Comparison of ENCODE assay signal across 10 mouse cellular contexts in the genomic region with DNA sequence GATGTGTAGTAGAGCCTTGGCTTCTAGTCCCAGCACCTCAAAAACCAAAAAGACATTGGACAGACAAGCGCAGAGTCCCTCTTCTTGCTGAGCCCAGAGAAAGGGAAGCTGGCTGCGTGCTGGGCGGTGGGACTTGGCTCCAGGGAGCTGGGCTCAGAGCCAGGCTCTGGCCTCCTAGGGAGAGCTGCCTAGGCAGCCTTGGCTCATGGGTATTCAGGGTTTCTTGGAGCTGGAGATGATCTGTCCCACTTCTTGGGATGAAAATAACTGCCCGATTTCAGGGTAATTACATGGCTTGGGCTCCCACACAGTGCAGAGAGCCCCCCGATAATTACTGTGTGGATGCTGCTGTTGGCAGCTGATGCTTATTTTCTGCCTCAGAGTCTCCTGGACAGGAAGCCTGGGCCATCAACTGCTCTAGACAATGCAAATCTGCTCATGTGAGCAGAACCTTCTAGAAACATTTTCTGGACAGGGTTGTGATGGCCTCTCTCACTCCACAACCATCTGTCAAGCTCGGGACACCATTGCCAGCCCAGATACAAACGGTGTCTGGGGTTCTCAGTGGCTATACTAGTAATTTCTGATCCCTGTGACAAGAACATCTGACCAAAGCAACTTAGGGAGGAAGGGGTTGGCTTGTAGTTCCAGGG. TPM values are rescaled to one million over a fixed set of nuclear protein-coding genes. Genes with fewer than 3 reads are reported as not detected.
A peak's percentile ranks its signal among the peaks of the same experiment; 100 is the strongest.
DNase-seq lines count a peak whose midpoint lies in the region; ATAC-seq and TF ChIP-seq lines count a peak whose summit lies in the region.
"Had no signal": no experiment of that assay in that cellular context is flagged by ENCODE, and none has a peak within 500 bp of the region (broad histone marks: within the 10 kb centered on the region; RNA-seq: fewer than 3 reads in every experiment).

No protein-coding gene starts in this region.

- H3K27ac ChIP-seq in hindbrain, embryonic 14.5 days: no peak overlapping the region
- no peak overlapping the region for H3K27ac ChIP-seq in hindbrain, embryonic 10.5 days
- peak overlapping the region; percentile 71 for H3K27ac ChIP-seq in kidney, adult 2 months (ENCODE audit: insufficient read depth, low read depth, low read length)
- H3K27ac ChIP-seq: midbrain, embryonic 12.5 days had no signal

- no peak overlapping the region for H3K9ac ChIP-seq in hindbrain, embryonic 14.5 days
- H3K9ac ChIP-seq: midbrain, embryonic 12.5 days had no signal

- peak; percentile 31; the same call in 1 of the 2 replicates for ATAC-seq in hindbrain, embryonic 14.5 days (ENCODE audit: low FRiP score)
- no peak for ATAC-seq in erythroid progenitor cell, adult 5-6 weeks (replicated peaks; ENCODE audit: low FRiP score, poor library complexity, severe bottlenecking)
- ATAC-seq: Patski had no signal

- peaks cover 4% of the 10 kb centered on the region; the same call in 1 of the 2 replicates for H3K4me1 ChIP-seq in hindbrain, embryonic 14.5 days (replicated peaks; ENCODE audit: control insufficient read depth, insufficient read depth, low read length)
- peaks cover 21% of the 10 kb centered on the region for H3K4me1 ChIP-seq in hindbrain, embryonic 10.5 days (replicated peaks)
- H3K4me1 ChIP-seq in kidney, adult 2 months (ENCODE audit: control insufficient read depth, insufficient read depth, low read length): peaks cover 20% of the 10 kb centered on the region

- TF ChIP-seq CTCF in kidney, adult 2 months (conservative IDR thresholded peaks at IDR 0.05; ENCODE audit: insufficient read depth, insufficient read length, low read depth, low read length): no peak

- no peak overlapping the region for H3K4me2 ChIP-seq in hindbrain, embryonic 14.5 days (replicated peaks)
- H3K4me2 ChIP-seq: midbrain, embryonic 12.5 days had no signal

- no peaks in the 10 kb centered on the region for H3K9me3 ChIP-seq in hindbrain, embryonic 14.5 days (ENCODE audit: control insufficient read depth, low read length)
- peaks cover 3% of the 10 kb centered on the region; the same call in 1 of the 2 replicates for H3K9me3 ChIP-seq in hindbrain, embryonic 10.5 days
- H3K9me3 ChIP-seq: midbrain, embryonic 12.5 days had no signal

- 79% methylated on average over 7 of the region's 7 CpGs for WGBS in hindbrain, embryonic 14.5 days
- WGBS in hindbrain, embryonic 10.5 days: 91% methylated on average over 7 of the region's 7 CpGs
- 41% methylated on average over 7 of the region's 7 CpGs for WGBS in kidney, adult 2 months

- no peak for DNase-seq in hindbrain, embryonic 14.5 days (ENCODE audit: low spot score)
- no peak for DNase-seq in hindbrain, embryonic 10.5 days (ENCODE audit: low spot score)
- DNase-seq in thymus, postnatal 4 days: peak; percentile 44
- no peak for DNase-seq in thymus, adult 18-20 months
- peak; percentile 86 for DNase-seq in kidney, adult 2 months
- DNase-seq in lung, postnatal 36 days: peak; percentile 62
- DNase-seq in embryo, embryonic 10 days (ENCODE audit: low spot score): no peak

- H3K4me3 ChIP-seq in hindbrain, embryonic 14.5 days (replicated peaks; ENCODE audit: low read length): no peak overlapping the region
- no peak overlapping the region for H3K4me3 ChIP-seq in hindbrain, embryonic 10.5 days
- H3K4me3 ChIP-seq in kidney, adult 2 months (ENCODE audit: insufficient read depth, low read depth, low read length): no peak overlapping the region
- H3K4me3 ChIP-seq: midbrain, embryonic 12.5 days had no signal

- no peaks in the 10 kb centered on the region for H3K36me3 ChIP-seq in hindbrain, embryonic 14.5 days (replicated peaks; ENCODE audit: control insufficient read depth, insufficient read depth)
- H3K36me3 ChIP-seq in hindbrain, embryonic 10.5 days: no peaks in the 10 kb centered on the region
- H3K36me3 ChIP-seq in kidney, adult 2 months (ENCODE audit: control insufficient read depth, insufficient read depth, low read length): no peaks in the 10 kb centered on the region
- H3K36me3 ChIP-seq: midbrain, embryonic 12.5 days had no signal

- no peak for TF ChIP-seq POLR2A in kidney, adult 2 months (IDR thresholded peaks at IDR 0.05; ENCODE audit: low read depth, low read length)

- no peaks in the 10 kb centered on the region for H3K27me3 ChIP-seq in hindbrain, embryonic 14.5 days (ENCODE audit: control insufficient read depth, insufficient read depth, low read length)
- no peaks in the 10 kb centered on the region; the same call in 1 of the 2 replicates for H3K27me3 ChIP-seq in hindbrain, embryonic 10.5 days (ENCODE audit: insufficient read depth, poor library complexity, severe bottlenecking)
- no peaks in the 10 kb centered on the region for H3K27me3 ChIP-seq in kidney, adult 2 months (replicated peaks; ENCODE audit: control insufficient read depth, insufficient read depth, low read length)
- H3K27me3 ChIP-seq: midbrain, embryonic 12.5 days had no signal

RNA-seq across cellular contexts. Expression of a gene that starts 33.3 kb away (rescaled TPM):
- polyA plus RNA-seq in hindbrain, embryonic 14.5 days (2014; fragmentation: Nextera tagmentation; extraction: Ambion mirVana): 7.5 and 7.6 TPM in 2 replicates
- 46.8 and 48.8 TPM in 2 replicates for polyA plus RNA-seq in hindbrain, embryonic 10.5 days (2016; fragmentation: Nextera tagmentation; extraction: Ambion mirVana)
- 0.50 and 0.69 TPM in 2 replicates for polyA plus RNA-seq in kidney, adult 2 months (2012; rRNA removed)
- 24.3 and 33.2 TPM in 2 replicates for total RNA-seq in erythroid progenitor cell, adult 5-6 weeks (2015; ENCODE audit: low replicate concordance)
- 26.9 and 28.9 TPM in 2 replicates for total RNA-seq in erythroid progenitor cell, adult 5-6 weeks (2017; ENCODE audit: low replicate concordance)

RNA-seq across cellular contexts. Expression of a gene that starts 60.0 kb away (rescaled TPM):
- 13.2 and 13.5 TPM in 2 replicates for polyA plus RNA-seq in hindbrain, embryonic 14.5 days (2014; fragmentation: Nextera tagmentation; extraction: Ambion mirVana)
- 16.4 and 17.9 TPM in 2 replicates for polyA plus RNA-seq in hindbrain, embryonic 10.5 days (2016; fragmentation: Nextera tagmentation; extraction: Ambion mirVana)
- polyA plus RNA-seq in kidney, adult 2 months (2012; rRNA removed): 13.3 and 17.9 TPM in 2 replicates
- 3.2 and 4.6 TPM in 2 replicates for total RNA-seq in erythroid progenitor cell, adult 5-6 weeks (2015; ENCODE audit: low replicate concordance)
- total RNA-seq in erythroid progenitor cell, adult 5-6 weeks (2017; ENCODE audit: low replicate concordance): 2.3 and 4.0 TPM in 2 replicates

Comparison
In these comparisons a context has a peak if more than half of its experiments do, and no peak if none do; other contexts are left out.
1. DNase-seq: peak in thymus, postnatal 4 days (single experiment), kidney, adult 2 months (single experiment) and lung, postnatal 36 days (single experiment); none in hindbrain, embryonic 14.5 days (single experiment), hindbrain, embryonic 10.5 days (single experiment), thymus, adult 18-20 months (0 of 2) and embryo, embryonic 10 days (single experiment).